Comparison of ENCODE assay signal across 10 mouse cellular contexts in genomic region chr2:150357136-150357535, GRCm38 (mm10). TPM values are rescaled to one million over a fixed set of nuclear protein-coding genes. Genes with fewer than 3 reads are reported as not detected.
A peak's percentile ranks its signal among the peaks of the same experiment; 100 is the strongest.
ATAC-seq and TF ChIP-seq lines count a peak whose summit lies in the region.
"Not testable (repeated sequence)": the region's sequence is repeated elsewhere in the genome, so short reads cannot be mapped to it uniquely, and the experiment has no call there.
"Had no signal": no experiment of that assay in that cellular context is flagged by ENCODE, and none has a peak within 500 bp of the region (broad histone marks: within the 10 kb centered on the region; RNA-seq: fewer than 3 reads in every experiment).

No protein-coding gene starts in this region.

- not testable (repeated sequence) for H3K9ac ChIP-seq in ES-Bruce4 (ENCODE audit: low read depth, poor library complexity, severe bottlenecking); intestine, embryonic 15.5 days; intestine, embryonic 16.5 days (ENCODE audit: low read depth, low read length); intestine, postnatal 0 days (ENCODE audit: low read depth, low read length); lung, embryonic 15.5 days

- not testable (repeated sequence) for TF ChIP-seq EP300 in ES-Bruce4 (IDR thresholded peaks at IDR 0.05; ENCODE audit: insufficient read depth, low read depth, low read length)

- not testable (repeated sequence) for H3K4me1 ChIP-seq in ES-Bruce4 (ENCODE audit: control insufficient read depth, insufficient read depth, low read length); intestine, embryonic 15.5 days (replicated peaks); intestine, embryonic 16.5 days (ENCODE audit: control insufficient read depth, insufficient read depth, low read length); intestine, postnatal 0 days (replicated peaks; ENCODE audit: control insufficient read depth, insufficient read depth, low read length); lung, embryonic 15.5 days

- not testable (repeated sequence) for H3K4me2 ChIP-seq in intestine, embryonic 15.5 days (replicated peaks); intestine, embryonic 16.5 days (ENCODE audit: low read depth, low read length); intestine, postnatal 0 days (replicated peaks; ENCODE audit: low read depth); lung, embryonic 15.5 days

- H3K36me3 ChIP-seq in ES-Bruce4 (ENCODE audit: control insufficient read depth, insufficient read depth, low read length, poor library complexity, severe bottlenecking); intestine, embryonic 15.5 days; intestine, embryonic 16.5 days (ENCODE audit: control insufficient read depth, insufficient read depth, low read length); intestine, postnatal 0 days (ENCODE audit: control insufficient read depth, insufficient read depth); lung, embryonic 15.5 days: not testable (repeated sequence)

- H3K4me3 ChIP-seq in ES-Bruce4 (ENCODE audit: low read depth, low read length); intestine, embryonic 15.5 days (replicated peaks); intestine, embryonic 16.5 days (ENCODE audit: low read length); intestine, postnatal 0 days (ENCODE audit: low read depth, low read length); lung, embryonic 15.5 days: not testable (repeated sequence)

- not testable (repeated sequence) for H3K9me3 ChIP-seq in ES-Bruce4 (replicated peaks; ENCODE audit: control insufficient read depth, insufficient read depth, low read length, poor library complexity, severe bottlenecking); intestine, embryonic 15.5 days; intestine, embryonic 16.5 days (ENCODE audit: control insufficient read depth, low read length); intestine, postnatal 0 days (ENCODE audit: control insufficient read depth); lung, embryonic 15.5 days

- H3K27ac ChIP-seq in ES-Bruce4 (ENCODE audit: insufficient read depth, low read length): peak overlapping the region; percentile 78
- not testable (repeated sequence) for H3K27ac ChIP-seq in intestine, embryonic 15.5 days; intestine, embryonic 16.5 days (ENCODE audit: low read length); intestine, postnatal 0 days (ENCODE audit: low read depth, low read length); lung, embryonic 15.5 days

- not testable (repeated sequence) for TF ChIP-seq POLR2A in ES-Bruce4 (IDR thresholded peaks at IDR 0.05; ENCODE audit: insufficient read depth, low read length)

- peak; percentile 63 for ATAC-seq in intestine, embryonic 15.5 days
- ATAC-seq in intestine, embryonic 16.5 days: peak; percentile 72
- ATAC-seq in intestine, postnatal 0 days: peak; percentile 53; the same call in 1 of the 2 replicates
- peak; percentile 23; the same call in 1 of the 2 replicates for ATAC-seq in lung, embryonic 15.5 days (ENCODE audit: borderline replicate concordance, extremely low read depth, low FRiP score, low TSS enrichment)

- TF ChIP-seq CTCF in ES-Bruce4 (IDR thresholded peaks at IDR 0.05; ENCODE audit: low read depth, low read length); intestine, postnatal 0 days (IDR thresholded peaks at IDR 0.05; ENCODE audit: low read depth): not testable (repeated sequence)

- H3K27me3 ChIP-seq in ES-Bruce4 (ENCODE audit: control insufficient read depth, insufficient read depth, low read length, poor library complexity, severe bottlenecking); intestine, embryonic 15.5 days (replicated peaks); intestine, embryonic 16.5 days (replicated peaks; ENCODE audit: control insufficient read depth, insufficient read depth, low read length); intestine, postnatal 0 days (replicated peaks; ENCODE audit: control insufficient read depth, insufficient read depth, low read length); lung, embryonic 15.5 days: not testable (repeated sequence)

RNA-seq across cellular contexts. Expression of gene 3300002I08Rik, which starts 5.4 kb away (rescaled TPM):
- polyA plus RNA-seq in ES-Bruce4 (2011; ENCODE audit: insufficient read depth, insufficient read length, low read depth, missing spikeins): 7.8 and 9.0 TPM in 2 replicates
- 4.7 and 6.5 TPM in 2 replicates for polyA plus RNA-seq in intestine, embryonic 15.5 days (2015; fragmentation: Nextera tagmentation; extraction: Ambion mirVana)
- polyA plus RNA-seq in intestine, embryonic 16.5 days (2015; fragmentation: Nextera tagmentation; extraction: Ambion mirVana): 4.7 and 5.5 TPM in 2 replicates
- polyA plus RNA-seq in intestine, postnatal 0 days (2015; fragmentation: Nextera tagmentation; extraction: Ambion mirVana): 1.5 and 1.6 TPM in 2 replicates
- polyA plus RNA-seq in lung, embryonic 15.5 days (2015; fragmentation: Nextera tagmentation; extraction: Ambion mirVana): 8.2 and 9.1 TPM in 2 replicates
- polyA plus RNA-seq: G1E had no signal

RNA-seq across cellular contexts. Expression of gene Gm10130, which starts 33.6 kb away (rescaled TPM):
- polyA plus RNA-seq in ES-Bruce4 (2011; ENCODE audit: insufficient read depth, insufficient read length, low read depth, missing spikeins): 10.3 and 13.5 TPM in 2 replicates
- 2.5 and 4.2 TPM in 2 replicates for polyA plus RNA-seq in intestine, embryonic 15.5 days (2015; fragmentation: Nextera tagmentation; extraction: Ambion mirVana)
- 1.8 and 3.3 TPM in 2 replicates for polyA plus RNA-seq in intestine, embryonic 16.5 days (2015; fragmentation: Nextera tagmentation; extraction: Ambion mirVana)
- polyA plus RNA-seq in intestine, postnatal 0 days (2015; fragmentation: Nextera tagmentation; extraction: Ambion mirVana): 0.89 and 1.0 TPM in 2 replicates
- polyA plus RNA-seq in lung, embryonic 15.5 days (2015; fragmentation: Nextera tagmentation; extraction: Ambion mirVana): 2.6 and 3.1 TPM in 2 replicates
- polyA plus RNA-seq: adrenal gland, adult 2 months; brain, embryonic 14.5 days; C2C12; cerebellum, adult 2 months; G1E had no signal
